12 mouse cellular contexts compared by ENCODE assay signal in the genomic region with DNA sequence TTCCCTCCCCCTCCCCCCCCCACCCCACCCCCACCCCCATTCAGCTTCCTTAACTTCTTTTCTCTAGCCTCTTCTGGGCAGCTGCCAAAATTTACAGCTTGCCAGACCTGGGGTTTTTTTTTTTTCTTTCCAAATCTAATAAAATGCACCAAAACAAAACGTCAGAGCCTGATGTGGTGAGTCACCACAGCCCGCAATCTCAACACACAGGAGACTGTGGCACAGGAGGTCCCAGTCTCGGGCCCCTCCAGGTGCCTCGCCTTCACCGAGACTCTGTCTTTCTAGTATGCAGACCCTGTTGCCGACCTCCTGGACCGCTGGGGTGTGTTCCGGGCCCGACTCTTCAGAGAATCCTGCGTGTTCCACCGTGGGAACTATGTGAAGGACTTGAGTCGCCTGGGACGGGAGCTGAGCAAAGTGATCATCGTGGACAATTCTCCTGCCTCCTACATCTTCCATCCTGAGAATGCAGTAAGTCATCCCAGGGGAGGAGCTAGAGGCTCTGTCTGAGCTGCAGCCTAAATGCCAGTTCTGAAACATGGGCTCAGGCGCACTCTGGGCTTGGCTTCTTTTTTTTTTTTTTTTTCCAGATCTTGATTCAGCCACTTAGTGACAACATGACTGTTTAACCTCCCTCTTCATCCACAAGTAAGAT. TPM values are rescaled to one million over a fixed set of nuclear protein-coding genes. Genes with fewer than 3 reads are reported as not detected.
DNase-seq lines count a peak whose midpoint lies in the region; ATAC-seq and TF ChIP-seq lines count a peak whose summit lies in the region.
"Had no signal": no experiment of that assay in that cellular context is flagged by ENCODE, and none has a peak within 500 bp of the region (broad histone marks: within the 10 kb centered on the region; RNA-seq: fewer than 3 reads in every experiment).

No protein-coding gene starts in this region.

- no peak for TF ChIP-seq POLR2A in MEL (IDR thresholded peaks at IDR 0.05; ENCODE audit: control insufficient read depth in 1 of 2, insufficient read depth in 1 of 2, low read depth in 1 of 2, low read length in 2 of 2, poor library complexity in 1 of 2)

- no peak for TF ChIP-seq EP300 in MEL (IDR thresholded peaks at IDR 0.05; ENCODE audit: low read depth in 1 of 2, low read length in 2 of 2)

- no peak for ATAC-seq in intestine, embryonic 16.5 days
- no peak for ATAC-seq in intestine, postnatal 0 days
- no peak for ATAC-seq in heart, embryonic 13.5 days (ENCODE audit: extremely low read depth, insufficient number of reproducible peaks, low FRiP score, low TSS enrichment)
- ATAC-seq in monocyte, adult 5-6 weeks (replicated peaks; ENCODE audit: insufficient number of reproducible peaks, low FRiP score, low TSS enrichment, poor library complexity, severe bottlenecking) = no peak

- H3K27ac ChIP-seq in intestine, embryonic 16.5 days (ENCODE audit: low read length) = 0 out of 2 replicates have a peak overlapping the region, but pooled peaks have one; percentile 4
- H3K27ac ChIP-seq in intestine, postnatal 0 days (ENCODE audit: low read depth, low read length) = no peak overlapping the region
- no peak overlapping the region for H3K27ac ChIP-seq in MEL (ENCODE audit: control insufficient read depth, low read depth, low read length)
- 0 out of 2 replicates have a peak overlapping the region, but pooled peaks have one; percentile 15 for H3K27ac ChIP-seq in heart, embryonic 13.5 days (replicated peaks)
- H3K27ac ChIP-seq: hindbrain, embryonic 10.5 days; midbrain, embryonic 10.5 days had no signal

- H3K79me2 ChIP-seq in MEL (ENCODE audit: control insufficient read depth, insufficient read depth, low read length, poor library complexity) = no peaks in the 10 kb centered on the region

- TF ChIP-seq RAD21 in MEL (IDR thresholded peaks at IDR 0.05; ENCODE audit: low read depth, low read length) = no peak

- 64% methylated on average over 15 of the region's 15 CpGs for WGBS in intestine, embryonic 16.5 days
- WGBS in intestine, postnatal 0 days = 69% methylated on average over 15 of the region's 15 CpGs
- 63% methylated on average over 15 of the region's 15 CpGs for WGBS in heart, embryonic 13.5 days

- H3K27me3 ChIP-seq in intestine, embryonic 16.5 days (replicated peaks; ENCODE audit: control insufficient read depth, insufficient read depth, low read length) = no peaks in the 10 kb centered on the region
- H3K27me3 ChIP-seq in intestine, postnatal 0 days (replicated peaks; ENCODE audit: control insufficient read depth, insufficient read depth, low read length) = no peaks in the 10 kb centered on the region
- no peaks in the 10 kb centered on the region for H3K27me3 ChIP-seq in MEL (ENCODE audit: control insufficient read depth in 1 of 2, insufficient read depth in 2 of 2, low read length in 2 of 2)
- H3K27me3 ChIP-seq in heart, embryonic 13.5 days (replicated peaks) = no peaks in the 10 kb centered on the region

- H3K4me1 ChIP-seq in intestine, embryonic 16.5 days (ENCODE audit: control insufficient read depth, insufficient read depth, low read length) = 0 out of 2 replicates have a peak, but pooled peaks cover 6% of the 10 kb centered on the region
- H3K4me1 ChIP-seq in intestine, postnatal 0 days (replicated peaks; ENCODE audit: control insufficient read depth, insufficient read depth, low read length) = no peaks in the 10 kb centered on the region
- H3K4me1 ChIP-seq in MEL (ENCODE audit: control insufficient read depth in 1 of 2, insufficient read depth in 2 of 2, low read length in 2 of 2) = no peaks in the 10 kb centered on the region
- peaks cover 36% of the 10 kb centered on the region for H3K4me1 ChIP-seq in heart, embryonic 13.5 days

- H3K4me3 ChIP-seq in intestine, embryonic 16.5 days (ENCODE audit: low read length) = no peak overlapping the region
- no peak overlapping the region for H3K4me3 ChIP-seq in intestine, postnatal 0 days (ENCODE audit: low read depth, low read length)
- no peak overlapping the region for H3K4me3 ChIP-seq in MEL (ENCODE audit: control insufficient read depth in 1 of 2, insufficient read depth in 1 of 2, low read depth in 2 of 2, low read length in 2 of 2)
- H3K4me3 ChIP-seq in heart, embryonic 13.5 days = no peak overlapping the region
- H3K4me3 ChIP-seq: erythroblast, embryonic 14.5 days; hindbrain, embryonic 10.5 days; midbrain, embryonic 10.5 days had no signal

- no peak for TF ChIP-seq CTCF in intestine, postnatal 0 days (IDR thresholded peaks at IDR 0.05; ENCODE audit: low read depth)
- no peak for TF ChIP-seq CTCF in MEL (IDR thresholded peaks at IDR 0.05 in 2 of 3, conservative IDR thresholded peaks at IDR 0.05 in 1 of 3; ENCODE audit: control insufficient read depth in 1 of 3, insufficient read depth in 1 of 3, low read depth in 2 of 3, low read length in 3 of 3, poor library complexity in 1 of 3, severe bottlenecking in 1 of 3)

- peak; percentile 75 for DNase-seq in 3134 (ENCODE audit: extremely low read depth, insufficient read length, low spot score)
- DNase-seq in MEL (ENCODE audit: low read depth, low spot score) = peak; percentile 55
- DNase-seq in cerebellum, postnatal 36 days = no peak
- DNase-seq: retina, postnatal 1 day; thymus, postnatal 36 days had no signal

- H3K9ac ChIP-seq in intestine, embryonic 16.5 days (ENCODE audit: low read depth, low read length) = no peak overlapping the region
- no peak overlapping the region for H3K9ac ChIP-seq in intestine, postnatal 0 days (ENCODE audit: low read depth, low read length)
- H3K9ac ChIP-seq in MEL (ENCODE audit: control insufficient read depth, low read depth, low read length, poor library complexity, severe bottlenecking) = no peak overlapping the region
- H3K9ac ChIP-seq in heart, embryonic 13.5 days = no peak overlapping the region

- H3K36me3 ChIP-seq in intestine, embryonic 16.5 days (ENCODE audit: control insufficient read depth, insufficient read depth, low read length) = peaks cover 21% of the 10 kb centered on the region
- H3K36me3 ChIP-seq in intestine, postnatal 0 days (ENCODE audit: control insufficient read depth, insufficient read depth) = peaks cover 82% of the 10 kb centered on the region
- H3K36me3 ChIP-seq in MEL (ENCODE audit: control insufficient read depth in 1 of 2, insufficient read depth in 2 of 2, low read length in 2 of 2) = no peaks in the 10 kb centered on the region; a peak in 1 of 4 replicates
- H3K36me3 ChIP-seq in heart, embryonic 13.5 days = peaks cover 70% of the 10 kb centered on the region

- no peak overlapping the region for H3K4me2 ChIP-seq in intestine, embryonic 16.5 days (ENCODE audit: low read depth, low read length)
- no peak overlapping the region for H3K4me2 ChIP-seq in intestine, postnatal 0 days (replicated peaks; ENCODE audit: low read depth)
- H3K4me2 ChIP-seq in heart, embryonic 13.5 days = no peak overlapping the region

- H3K9me3 ChIP-seq in intestine, embryonic 16.5 days (ENCODE audit: control insufficient read depth, low read length) = no peaks in the 10 kb centered on the region
- no peaks in the 10 kb centered on the region for H3K9me3 ChIP-seq in intestine, postnatal 0 days (ENCODE audit: control insufficient read depth)
- no peaks in the 10 kb centered on the region for H3K9me3 ChIP-seq in MEL (replicated peaks; ENCODE audit: insufficient read depth, low read length)
- H3K9me3 ChIP-seq in heart, embryonic 13.5 days = no peaks in the 10 kb centered on the region
- H3K9me3 ChIP-seq: hindbrain, embryonic 10.5 days; midbrain, embryonic 10.5 days had no signal

TF ChIP-seq in MEL, 35 proteins besides CTCF, POLR2A, EP300 and RAD21:
- TF ChIP-seq RCOR1 (IDR thresholded peaks at IDR 0.05; ENCODE audit: low read depth, low read length) (peak; percentile 25; the same call in 1 of the 2 replicates), TCF12 (IDR thresholded peaks at IDR 0.05; ENCODE audit: low read depth, low read length) (no peak), ZNF384 (IDR thresholded peaks at IDR 0.05; ENCODE audit: low read depth, low read length) (peak; percentile 76)

RNA-seq across cellular contexts. Expression of a gene that starts 15.4 kb away (rescaled TPM):
- 13.7 and 14.9 TPM in 2 replicates for polyA plus RNA-seq in intestine, embryonic 16.5 days (2015; fragmentation: Nextera tagmentation; extraction: Ambion mirVana)
- polyA plus RNA-seq in intestine, postnatal 0 days (2015; fragmentation: Nextera tagmentation; extraction: Ambion mirVana) = 3.6 and 5.1 TPM in 2 replicates
- 76.2 and 83.3 TPM in 2 replicates for total RNA-seq in MEL (2012; rRNA removed)
- polyA plus RNA-seq in MEL (2012; ENCODE audit: insufficient read depth in 1 of 2, insufficient read length in 2 of 2, low read depth in 1 of 2, low replicate concordance in 2 of 2, missing spikeins in 1 of 2) = 100 to 1,000 TPM in 1 of 2 experiments, 10 to 100 TPM in 1; 90.9 to 197 TPM
- polyA plus RNA-seq in heart, embryonic 13.5 days (2015; fragmentation: Nextera tagmentation; extraction: Ambion mirVana) = 10.6 and 11.5 TPM in 2 replicates
- 17.7 to 39.6 TPM (median 31.0 TPM) in 3 replicates for total RNA-seq in monocyte, adult 5-6 weeks (2017)
- polyA plus RNA-seq: erythroblast, embryonic 14.5 days had no signal

RNA-seq across cellular contexts. Expression of a gene that starts 56.1 kb away (rescaled TPM):
- 16.9 and 17.3 TPM in 2 replicates for polyA plus RNA-seq in intestine, embryonic 16.5 days (2015; fragmentation: Nextera tagmentation; extraction: Ambion mirVana)
- 6.3 and 6.5 TPM in 2 replicates for polyA plus RNA-seq in intestine, postnatal 0 days (2015; fragmentation: Nextera tagmentation; extraction: Ambion mirVana)
- not detected in 2 replicates for total RNA-seq in MEL (2012; rRNA removed)
- under 1 TPM in 1 of 2 experiments, not detected in 1; 0.36 TPM for polyA plus RNA-seq in MEL (2012; ENCODE audit: insufficient read depth in 1 of 2, insufficient read length in 2 of 2, low read depth in 1 of 2, low replicate concordance in 2 of 2, missing spikeins in 1 of 2)
- 15.8 and 16.5 TPM in 2 replicates for polyA plus RNA-seq in heart, embryonic 13.5 days (2015; fragmentation: Nextera tagmentation; extraction: Ambion mirVana)
- total RNA-seq in monocyte, adult 5-6 weeks (2017) = 0.10 TPM in 1 of 3 replicates, not detected in the others

Comparison
In these comparisons a context has a peak if more than half of its experiments do, and no peak if none do; other contexts are left out.
1. H3K27ac ChIP-seq: peak in intestine, embryonic 16.5 days (single experiment) and heart, embryonic 13.5 days (single experiment); none in intestine, postnatal 0 days (single experiment) and MEL (single experiment).
2. DNase-seq: peak in 3134 (single experiment) and MEL (single experiment); none in cerebellum, postnatal 36 days (0 of 2).